Mouse (Mus musculus): Measurements from ENCODE around the gene Slc39a11.

Gene Slc39a11

DNA sequence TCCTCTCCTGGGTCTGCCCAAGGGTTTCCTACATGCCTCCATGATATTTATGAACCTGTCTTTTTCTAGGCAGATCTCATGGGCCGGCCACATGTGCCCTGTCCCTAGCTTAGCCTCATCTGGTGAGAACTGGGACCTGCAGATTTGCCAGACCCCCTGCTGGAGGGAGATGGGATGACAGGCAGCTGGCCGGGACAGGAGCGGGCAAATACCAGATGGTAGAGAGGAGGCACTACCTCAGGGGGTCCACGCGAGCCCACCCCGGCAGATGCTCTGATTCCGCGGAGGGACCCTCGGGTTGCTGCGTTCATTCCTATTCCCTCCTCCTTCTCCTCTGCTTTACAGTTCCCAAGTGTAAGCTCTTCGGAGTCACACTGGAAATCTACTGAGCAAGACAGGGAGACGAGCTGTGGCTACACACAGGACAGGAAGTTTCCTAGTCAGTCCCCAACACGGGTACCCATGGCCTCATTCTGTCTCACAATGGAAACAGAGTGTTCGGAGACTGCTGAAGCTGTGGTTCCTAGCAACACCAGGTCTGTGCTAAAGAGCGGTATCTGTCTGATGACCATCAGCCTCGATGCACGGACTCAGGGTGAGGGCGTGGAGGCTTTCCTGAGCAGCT, 323.4 kb downstream of the Slc39a11 start:
- DNase-seq: peak; percentile 52

DNA sequence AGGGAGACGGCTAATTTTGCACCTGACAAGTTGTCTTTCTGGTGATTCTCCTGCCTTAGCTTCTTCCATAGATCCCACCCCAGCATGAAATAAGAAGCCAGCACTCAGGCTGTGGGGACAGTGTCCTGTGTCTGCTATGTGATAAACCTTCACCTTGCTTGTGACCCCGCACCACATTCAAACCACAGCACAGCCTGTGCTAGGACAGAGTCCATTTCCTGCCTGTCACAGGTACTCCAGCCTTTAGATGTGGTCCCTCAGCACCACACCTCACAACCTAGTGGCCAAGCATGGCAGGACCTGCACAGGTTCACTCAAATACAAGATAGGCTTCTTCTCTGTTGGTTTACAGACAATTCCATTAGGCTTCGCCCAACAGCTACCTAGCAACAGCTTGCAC, 328.3 kb downstream of the Slc39a11 start:
- DNase-seq: no peak

DNA sequence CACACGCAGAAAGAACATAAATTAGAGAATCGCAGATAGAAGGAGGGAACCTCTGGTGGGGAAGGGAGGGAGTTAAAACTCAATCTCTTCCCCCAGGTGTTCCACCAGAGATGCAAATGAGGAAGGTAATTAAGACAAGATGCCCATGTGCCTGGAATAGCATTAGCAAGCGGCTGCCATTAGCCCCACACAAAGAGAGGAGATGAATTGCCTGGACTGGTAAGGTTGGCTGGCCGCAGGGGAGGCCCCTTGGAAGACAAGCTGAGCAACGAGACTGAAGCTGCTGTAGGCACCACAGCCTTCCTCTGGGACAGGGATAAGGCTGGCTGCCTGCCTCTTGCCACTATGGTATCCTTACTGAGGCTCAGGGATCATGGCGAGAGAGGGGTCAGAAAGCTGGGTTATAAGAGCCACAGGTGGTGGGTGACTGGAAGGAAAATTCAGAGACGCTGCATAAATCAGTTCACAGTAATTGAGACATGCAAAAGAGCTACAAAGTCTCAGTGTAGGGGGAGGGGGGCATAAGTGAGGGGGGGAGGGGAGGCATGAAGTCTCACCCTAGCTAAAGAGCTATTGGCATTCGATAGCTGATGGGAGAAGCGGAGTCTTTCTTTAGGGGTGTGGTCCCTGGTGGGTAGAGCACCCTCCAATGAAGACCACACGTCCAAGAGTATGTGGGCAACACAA, 340.5 kb downstream of the Slc39a11 start:
- DNase-seq: no peak

DNA sequence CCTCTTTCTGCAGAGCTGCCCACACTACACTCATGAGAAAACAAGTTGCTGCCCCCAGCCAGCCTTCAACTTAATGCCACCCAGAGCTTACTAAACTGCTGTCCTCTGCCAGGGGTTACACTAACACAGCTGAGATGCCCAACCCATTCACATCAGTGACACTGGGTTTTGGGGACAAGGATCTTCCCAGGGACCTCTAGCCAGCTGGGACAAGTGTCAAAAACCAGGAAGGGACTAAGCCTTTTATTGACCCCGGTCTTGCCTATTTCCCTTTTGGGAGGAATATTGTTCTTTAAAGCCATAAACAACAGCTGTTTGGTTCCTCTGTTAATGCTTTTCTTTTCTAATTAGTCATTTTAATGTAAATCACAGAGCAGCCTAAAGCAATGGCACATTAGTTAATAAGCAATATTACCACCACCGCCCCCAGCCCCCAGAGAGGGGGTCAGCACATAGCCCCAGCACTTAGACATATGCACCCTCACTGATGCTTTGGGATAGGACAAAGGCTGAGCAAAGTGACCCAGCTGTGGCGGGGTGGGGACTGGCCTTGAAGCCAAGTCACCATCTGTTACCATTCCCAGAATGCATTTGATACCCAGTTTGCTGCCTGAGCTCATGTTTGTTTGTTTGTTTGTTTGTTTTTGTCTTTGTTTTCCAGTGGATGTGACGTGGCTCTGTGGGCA, 341.5 kb downstream of the Slc39a11 start:
- no peak for DNase-seq

DNA sequence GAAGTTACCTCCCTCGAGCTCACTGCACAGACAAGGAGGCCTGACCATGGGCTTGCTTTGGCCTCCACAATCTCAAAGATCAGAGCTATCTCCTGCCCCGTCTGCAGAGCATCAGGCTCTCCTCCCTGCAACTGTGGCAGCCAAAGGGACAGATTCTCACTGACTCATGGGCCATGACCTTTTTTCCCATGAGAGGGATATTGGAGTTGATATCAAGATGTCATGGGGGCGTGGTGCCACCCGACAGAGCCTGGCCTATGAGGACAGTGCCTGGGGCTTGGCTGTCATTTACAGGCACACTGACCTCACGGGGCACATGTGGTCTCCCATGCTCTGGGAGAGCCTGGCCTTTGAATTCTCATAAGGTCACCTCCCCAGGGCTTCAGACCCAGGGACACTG, 346.7 kb downstream of the Slc39a11 start:
- no peak for DNase-seq

DNA sequence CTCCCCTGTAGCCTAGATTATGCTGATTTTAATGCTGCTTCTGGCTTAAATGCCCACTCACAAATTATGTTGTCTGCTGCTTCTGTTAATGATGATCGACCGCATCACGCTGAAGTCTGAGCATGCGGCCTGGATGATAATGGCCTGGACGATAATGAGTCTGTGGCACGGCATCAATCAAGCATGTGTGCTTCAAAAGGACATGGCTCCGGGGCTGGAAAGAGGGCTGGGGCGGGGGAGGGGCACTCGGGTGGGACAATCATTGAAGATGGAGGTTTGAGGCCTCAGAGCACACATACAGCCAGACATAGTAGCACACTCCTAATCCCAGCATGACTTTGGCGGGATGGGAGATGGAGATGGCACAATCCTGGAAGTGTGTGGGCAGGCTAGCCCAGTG, 350.4 kb downstream of the Slc39a11 start:
- DNase-seq: no peak

DNA sequence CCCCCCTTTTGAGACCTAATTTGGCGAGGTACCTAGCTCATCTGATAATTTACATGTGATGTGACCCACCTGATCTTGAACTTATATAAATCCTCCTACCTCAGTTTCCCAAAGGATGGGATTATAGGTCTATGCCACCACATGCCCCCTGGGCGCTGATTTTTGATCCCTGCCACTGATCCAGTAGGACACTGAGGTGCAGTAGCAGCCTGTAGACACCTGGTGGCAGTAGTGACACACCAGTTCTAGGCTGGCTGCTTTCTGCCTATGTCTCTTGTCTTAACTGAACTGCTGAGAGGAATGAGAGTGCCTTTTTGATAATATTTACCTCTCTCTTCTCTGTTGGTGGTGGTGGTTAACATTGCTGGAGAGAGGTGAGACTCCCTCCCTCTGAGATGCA, 352.1 kb downstream of the Slc39a11 start:
- DNase-seq: peak; percentile 75

DNA sequence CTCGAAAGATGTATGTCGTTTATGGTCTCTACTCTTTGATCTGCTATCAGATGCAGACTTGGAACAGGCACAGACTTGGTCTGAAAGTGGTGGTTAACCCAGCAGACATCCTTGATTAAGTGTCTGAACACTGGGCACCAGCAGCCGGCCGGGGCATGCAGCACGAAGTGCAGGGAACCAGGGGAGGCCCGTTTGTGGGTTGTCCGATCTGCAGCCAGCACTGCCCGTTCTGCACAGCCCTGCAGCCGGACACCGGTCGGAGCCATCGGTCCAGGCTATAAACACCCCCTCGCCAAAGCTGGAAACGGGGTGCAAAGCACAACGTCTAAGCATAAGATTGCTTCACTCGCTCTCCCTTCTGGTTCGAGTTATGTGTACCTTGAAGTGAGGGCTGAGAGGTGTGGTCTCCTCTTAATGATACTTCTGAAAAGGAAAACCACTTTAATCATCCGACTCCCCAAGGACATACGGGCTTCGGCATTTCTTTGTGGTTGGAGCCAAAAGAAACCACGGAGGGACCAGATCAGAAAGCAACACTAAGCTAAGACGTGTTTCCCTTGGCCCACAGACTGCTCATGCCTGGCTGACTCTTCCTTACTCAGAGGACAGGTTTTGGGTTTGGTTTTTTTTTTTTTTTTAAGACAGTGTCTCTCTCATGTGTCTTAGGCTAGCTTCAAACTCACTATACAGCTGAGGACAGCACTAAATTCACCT, 352.8 kb downstream of the Slc39a11 start:
- DNase-seq: no peak

DNA sequence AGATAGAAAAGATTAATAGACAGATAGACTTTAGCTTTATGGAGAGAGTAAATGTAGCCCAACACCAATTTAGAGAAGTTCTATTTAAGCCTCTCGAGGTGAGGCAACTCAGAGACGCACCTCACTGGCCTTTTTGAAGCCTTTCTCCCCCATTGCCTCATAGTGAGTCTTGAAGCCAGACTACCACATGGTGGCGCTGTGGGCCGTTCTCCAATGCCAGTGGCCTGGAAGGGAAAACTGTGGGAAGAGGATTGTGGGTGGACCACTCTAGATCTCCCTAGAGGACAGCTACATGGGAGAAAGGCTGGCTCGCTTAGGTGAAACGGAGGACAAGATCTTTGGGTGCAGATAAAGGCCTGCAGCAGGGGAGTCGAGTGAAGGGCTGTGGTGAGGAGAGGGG, 353.7 kb downstream of the Slc39a11 start:
- peak; percentile 68 for DNase-seq

DNA sequence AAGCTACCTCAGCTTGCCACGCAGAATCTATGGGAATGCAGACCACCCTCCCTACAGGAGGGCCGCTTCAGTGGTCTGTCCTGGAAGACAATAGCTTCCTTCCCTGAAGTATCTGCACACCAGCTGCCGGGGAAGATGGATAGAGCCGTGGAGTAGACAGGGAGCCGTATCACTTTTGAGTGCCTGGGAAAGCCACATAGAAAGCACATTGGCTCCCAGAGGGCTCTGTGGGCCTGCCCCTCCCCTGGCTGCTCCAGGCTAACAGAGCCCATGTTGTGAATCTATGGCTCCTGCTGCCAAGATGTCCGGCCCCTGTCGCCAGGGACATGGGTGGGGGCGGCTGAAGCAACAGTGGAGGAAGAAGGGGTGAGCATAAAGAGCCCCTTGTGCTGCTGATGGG, 355.4 kb downstream of the Slc39a11 start:
- DNase-seq: peak; percentile 53

DNA sequence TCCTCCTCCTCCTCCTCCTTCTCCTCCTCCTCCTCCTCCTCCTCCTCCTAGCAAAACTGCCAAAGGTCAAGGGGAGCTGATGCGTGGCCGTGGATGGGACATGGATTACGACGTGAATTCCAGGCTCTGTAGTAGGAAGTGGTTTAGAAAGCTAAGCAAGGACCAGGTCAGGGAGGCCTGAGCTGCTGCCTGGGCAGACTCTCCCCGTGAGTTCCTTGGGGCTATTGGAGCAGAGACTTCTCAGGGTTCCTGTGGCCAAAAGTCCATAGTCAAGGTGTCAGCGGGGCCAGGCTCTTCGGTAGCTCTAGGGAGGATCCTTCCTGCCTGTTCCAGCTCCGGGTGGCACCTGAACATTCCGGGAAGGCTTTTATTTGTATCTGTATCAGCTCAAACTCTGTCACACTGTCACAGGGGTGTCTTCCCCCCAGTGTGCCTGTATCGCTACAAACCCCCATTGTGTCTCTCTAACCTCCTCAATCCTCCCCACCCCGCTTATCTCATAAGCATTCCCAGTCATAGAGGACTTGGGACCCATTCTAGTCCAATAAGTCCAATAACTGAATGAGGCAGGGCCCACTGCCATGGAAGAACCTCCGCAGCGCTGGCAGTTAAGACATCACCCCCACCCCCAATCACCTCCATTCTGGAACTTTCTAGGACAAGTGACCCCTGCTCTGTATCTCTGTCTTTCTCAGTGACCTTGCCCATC, 356.8 kb downstream of the Slc39a11 start:
- no peak for DNase-seq

DNA sequence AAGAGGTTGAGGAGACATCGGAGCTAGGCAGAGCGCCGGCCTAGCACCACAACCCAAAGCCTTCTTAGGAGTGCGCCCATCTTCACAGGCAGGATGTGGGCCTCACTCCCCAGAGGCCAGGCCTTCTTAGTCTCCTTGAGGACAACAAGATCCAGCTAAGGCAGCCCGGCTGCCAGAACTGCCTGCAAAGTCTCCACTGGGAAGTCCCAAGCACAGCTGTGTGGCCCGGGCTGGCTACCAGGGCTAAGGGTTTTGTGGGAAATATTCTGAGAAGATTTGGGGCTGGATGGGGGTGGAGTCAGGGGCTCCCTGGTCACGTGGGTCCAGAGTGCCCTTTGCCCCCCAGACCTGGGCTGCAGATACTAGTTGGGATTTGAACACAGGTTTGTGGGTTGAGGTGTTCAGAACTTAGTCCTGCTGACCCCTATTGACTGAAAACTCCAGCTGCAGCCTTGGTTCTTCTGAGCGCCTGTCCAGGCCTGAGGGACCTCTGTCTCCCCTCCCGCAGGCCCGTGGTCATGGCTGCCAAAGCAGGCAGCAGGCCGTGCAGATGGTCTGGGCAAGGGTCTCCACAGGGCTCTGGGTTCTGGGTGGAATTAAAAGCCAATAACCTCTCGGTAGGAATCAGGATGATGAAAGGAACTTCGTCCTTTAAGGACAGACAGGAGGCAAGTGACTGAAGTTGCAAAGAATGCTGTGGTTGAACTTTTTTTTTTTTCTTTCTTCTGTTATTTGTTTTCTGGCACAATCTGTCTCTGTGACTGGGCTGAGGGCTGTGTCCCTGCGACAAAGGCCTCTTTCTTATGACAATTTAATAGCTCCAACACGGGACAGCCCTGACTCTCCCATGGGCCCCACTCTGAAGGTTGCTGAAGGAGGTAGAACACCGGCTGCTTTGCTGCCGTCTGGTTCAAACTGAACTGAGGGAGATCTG, 357.8 kb downstream of the Slc39a11 start:
- DNase-seq: peak; percentile 16

DNA sequence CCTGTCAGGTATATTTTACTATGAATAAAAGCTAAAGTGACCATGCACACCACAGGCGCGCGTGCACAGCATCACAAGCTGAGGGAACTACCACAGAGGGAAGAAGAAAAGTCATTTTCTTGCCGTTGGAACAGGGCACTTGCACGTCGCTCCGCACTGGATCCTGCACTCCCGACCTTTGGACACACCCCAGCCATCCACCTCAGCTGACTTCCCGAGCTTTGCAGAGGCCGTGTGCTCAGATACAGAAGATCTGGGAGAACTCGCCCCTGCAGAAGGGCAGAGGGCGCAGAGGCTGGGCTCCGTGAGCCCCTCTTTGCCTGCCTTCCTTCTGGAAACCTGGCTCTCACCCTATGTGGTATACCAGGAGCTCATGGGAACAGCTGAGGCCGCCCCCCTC, 359.0 kb downstream of the Slc39a11 start:
- no peak for DNase-seq

DNA sequence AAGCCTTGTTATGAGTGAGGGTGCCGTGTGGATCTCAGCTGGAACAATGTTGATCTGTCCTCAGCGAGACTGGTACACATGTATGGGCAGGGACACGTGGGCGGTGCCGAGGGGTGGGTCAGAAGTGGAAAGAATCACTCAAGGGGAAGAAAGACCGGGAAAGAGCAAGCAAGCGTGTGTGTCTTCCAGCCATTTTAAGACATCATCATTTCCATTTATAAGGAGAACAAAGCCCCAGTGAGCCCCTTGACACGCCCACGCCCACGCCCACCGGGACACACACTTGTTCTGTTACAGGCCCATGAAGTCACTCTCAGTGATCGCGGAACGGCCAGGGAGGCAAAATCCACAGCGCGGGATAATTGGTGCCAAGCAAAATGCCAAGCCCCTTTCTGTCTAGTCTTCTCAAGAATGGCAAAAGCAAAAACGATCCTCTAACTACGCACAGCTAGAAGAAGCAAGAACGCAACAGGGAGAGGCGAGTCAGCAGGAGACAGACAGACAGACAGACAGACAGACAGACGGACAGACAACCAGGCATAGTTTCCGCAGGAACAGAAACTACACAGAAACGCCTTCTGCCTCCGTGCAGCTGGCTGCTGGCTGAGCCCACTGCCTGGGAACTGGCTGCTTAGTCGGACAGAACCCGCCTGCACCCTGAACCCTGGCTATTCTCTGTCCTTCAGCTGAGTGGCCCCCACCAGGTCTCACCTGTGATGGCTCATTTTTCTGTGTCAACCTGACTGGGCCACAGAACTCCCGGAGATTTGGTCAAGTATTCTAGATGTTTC, 364.7 kb downstream of the Slc39a11 start:
- peak; percentile 13 for DNase-seq

DNA sequence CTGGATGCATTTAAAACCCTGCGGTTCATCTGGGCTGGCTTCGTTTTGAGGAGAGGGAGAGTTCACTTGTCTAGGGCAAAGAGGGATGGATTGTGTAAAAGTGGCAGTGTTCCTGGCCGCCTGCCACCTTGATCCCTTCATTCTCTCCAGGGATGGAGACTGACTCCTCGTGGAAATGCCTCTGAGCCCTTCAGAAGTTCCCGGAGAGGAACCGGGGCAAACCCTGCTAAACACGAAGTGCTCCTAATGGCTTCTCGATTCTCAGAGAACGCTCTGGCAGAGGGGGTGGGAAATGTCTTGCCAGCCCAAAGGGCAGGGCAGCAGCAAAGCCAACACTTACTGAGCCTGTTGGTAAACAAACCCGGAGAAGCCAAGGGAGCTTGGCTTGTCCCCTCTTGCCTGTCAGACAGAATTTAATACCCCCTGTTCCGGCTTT, 366.5 kb downstream of the Slc39a11 start:
- no peak for DNase-seq

DNA sequence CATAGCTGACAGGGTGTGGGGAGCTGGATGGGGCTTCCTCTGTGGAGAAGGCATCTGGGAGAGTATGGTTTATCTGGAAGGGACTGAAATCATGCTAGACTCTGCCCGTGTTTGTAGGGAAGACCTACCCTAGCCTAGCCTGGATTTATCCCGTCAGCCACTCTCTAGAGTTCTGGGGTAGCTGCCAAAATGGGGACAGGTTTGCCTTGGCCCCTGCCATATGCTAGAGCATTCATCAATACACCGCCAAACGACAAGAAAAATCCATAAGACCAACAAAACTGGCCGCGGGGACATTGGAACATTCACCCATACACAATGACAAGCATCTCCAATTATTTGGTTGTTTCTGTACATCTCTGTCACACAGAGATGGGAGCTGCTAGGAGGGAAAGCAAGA, 371.6 kb downstream of the Slc39a11 start:
- DNase-seq: no peak

DNA sequence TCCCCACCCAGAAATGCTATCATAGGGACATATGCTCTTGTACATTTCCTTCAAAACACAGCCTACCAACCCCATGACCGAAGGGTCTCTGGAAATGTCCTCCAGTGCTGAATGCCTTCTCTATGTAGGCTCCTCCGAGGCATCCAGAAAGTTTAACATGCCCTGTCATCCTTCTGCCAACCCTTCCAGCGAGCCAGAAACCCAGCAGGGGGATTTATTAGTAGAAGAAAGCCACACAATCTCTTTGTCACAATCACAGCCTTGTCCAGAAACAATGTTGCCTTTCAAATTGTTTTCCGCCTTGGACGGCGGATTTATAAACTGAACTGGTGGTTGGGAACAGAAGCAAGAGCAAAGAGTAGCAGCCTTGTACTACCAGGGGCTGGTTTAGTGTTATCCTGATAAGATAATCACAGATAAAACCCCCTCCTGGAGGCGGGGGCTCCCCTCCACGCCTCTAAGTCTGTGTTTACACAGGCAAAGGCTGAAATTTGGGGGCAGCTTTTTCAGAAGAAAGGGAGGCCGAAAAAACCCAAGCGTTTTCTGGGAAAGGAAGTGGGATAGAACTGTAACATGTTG, 372.8 kb downstream of the Slc39a11 start:
- DNase-seq: peak; percentile 21

DNA sequence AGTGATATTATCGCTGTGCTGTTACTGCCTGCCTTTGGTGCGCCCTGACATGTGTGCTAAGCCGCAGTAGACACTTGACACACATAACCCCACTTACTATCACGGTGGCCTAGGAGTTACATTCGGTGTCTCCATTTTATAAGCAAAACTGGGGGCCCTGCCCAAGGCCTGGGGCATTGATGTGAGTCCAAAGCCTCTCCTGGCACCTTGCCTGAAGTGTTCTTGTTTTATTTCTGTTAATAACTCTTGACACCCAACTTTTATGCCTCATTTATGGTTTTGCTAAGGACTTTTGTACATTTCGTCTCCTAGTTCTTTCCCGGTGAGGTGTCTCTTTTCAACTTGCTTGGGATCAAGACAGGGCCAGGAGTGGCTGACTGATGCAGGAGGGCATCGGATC, 373.4 kb downstream of the Slc39a11 start:
- DNase-seq: no peak

DNA sequence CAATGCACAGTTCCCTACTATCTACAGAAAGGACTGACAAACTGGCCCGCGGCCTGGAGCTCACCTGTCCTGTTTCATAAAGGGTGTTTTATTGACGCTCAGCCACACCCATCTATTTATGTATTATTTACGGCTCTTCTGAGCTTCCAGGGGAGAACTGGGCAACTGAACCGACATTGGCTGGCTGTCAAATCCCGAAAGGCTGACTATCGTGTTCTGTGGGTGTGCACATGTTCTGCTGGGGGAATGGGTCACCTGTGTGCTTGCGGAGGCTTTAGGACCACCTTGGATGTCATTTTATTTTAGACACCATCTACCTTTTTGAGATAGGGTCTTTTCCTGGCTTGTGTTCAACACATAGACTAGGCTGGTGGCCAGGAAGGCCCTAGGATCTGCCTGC, 375.8 kb downstream of the Slc39a11 start:
- DNase-seq: no peak

DNA sequence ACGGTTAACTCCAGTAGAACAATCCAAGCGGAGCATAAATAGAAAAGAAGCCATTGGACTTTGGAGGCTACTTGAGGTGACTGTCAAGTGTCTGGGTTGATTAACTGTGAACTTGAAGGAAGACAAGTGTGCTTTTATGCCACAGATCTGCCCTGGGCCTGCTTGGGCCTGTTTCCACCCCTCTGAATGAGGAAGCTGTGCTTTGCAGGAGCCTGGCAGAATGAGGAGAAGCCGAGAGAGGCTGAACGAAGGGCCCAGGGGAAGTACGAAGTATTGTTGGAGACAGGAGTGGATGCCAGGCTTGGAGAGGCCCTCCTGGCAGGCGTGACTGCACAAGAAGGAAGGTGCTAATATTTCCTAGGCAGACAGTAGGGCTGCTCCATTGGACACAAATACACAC, 378.0 kb downstream of the Slc39a11 start:
- no peak for DNase-seq
